Mouse (Mus musculus) forebrain, embryonic 14.5 days (tissue): ENCODE measurements around the gene Lamc3. TPM values are rescaled to one million over a fixed set of nuclear protein-coding genes. Genes with fewer than 3 reads are reported as not detected.
A peak's percentile ranks its signal among the peaks of the same experiment; 100 is the strongest.

Experiments used
- ATAC-seq: fragments of 200-750 bp; cut with Nextera tagmentation; 2 replicates; pipeline ENCODE4 v1.8.0; 2017; ENCODE audit warnings: mild to moderate bottlenecking, moderate library complexity
- DNase-seq: peaks from one replicate; pipeline ENCODE4 v3.0.0-alpha.2; 2015; ENCODE audit warnings: low spot score
- H3K27ac ChIP-seq: fragments of 300-500 bp; sonication (generic); 2 replicates; pipeline ENCODE4 v1.5.1; 2014; ENCODE audit warnings: low read depth, mild to moderate bottlenecking, control low read depth, low read length, moderate library complexity
- H3K27me3 ChIP-seq: fragments of 300-500 bp; sonication (generic); replicated peaks from 2 replicates; pipeline ENCODE4 v1.6.1; 2014; ENCODE audit warnings: low read length, control low read depth, mixed read lengths; ENCODE audit not compliant: control insufficient read depth, insufficient read depth
- H3K36me3 ChIP-seq: fragments of 300-500 bp; sonication (generic); 2 replicates; pipeline ENCODE4 v1.6.1; 2014; ENCODE audit warnings: low read length, control low read depth; ENCODE audit not compliant: control insufficient read depth, insufficient read depth
- H3K4me1 ChIP-seq: fragments of 300-500 bp; sonication (generic); 2 replicates; pipeline ENCODE4 v1.6.1; 2014; ENCODE audit warnings: antibody characterized with exemption, low read length, control low read depth; ENCODE audit not compliant: control insufficient read depth, insufficient read depth
- H3K4me2 ChIP-seq: fragments of 300-500 bp; sonication (generic); 2 replicates; pipeline ENCODE4 v1.6.1; 2014; ENCODE audit warnings: mild to moderate bottlenecking, control low read depth, low read length
- H3K4me3 ChIP-seq: fragments of 300-500 bp; sonication (generic); 2 replicates; pipeline ENCODE4 v1.5.1; 2014; ENCODE audit warnings: low read depth, low read length, control low read depth
- H3K9ac ChIP-seq: fragments of 300-500 bp; sonication (generic); 2 replicates; pipeline ENCODE4 v1.6.1; 2014; ENCODE audit warnings: mild to moderate bottlenecking, low read length, control low read depth, moderate library complexity
- H3K9me3 ChIP-seq: fragments of 300-500 bp; sonication (generic); replicated peaks from 2 replicates; pipeline ENCODE4 v1.6.1; 2016; ENCODE audit warnings: low read length, control low read depth, mixed read lengths; ENCODE audit not compliant: control insufficient read depth
- WGBS: fragments of 180-500 bp; shearing (Covaris S2); extraction: QIAGEN DNeasy Blood & Tissue Kit; methylation state at CpG from one replicate; pipeline ENCODE4 v1.1.7; 2014; 5-methylcytosine and 5-hydroxymethylcytosine counted together
- polyA plus RNA-seq: library from polyadenylated mRNA; unstranded; fragments of >200 nt; fragmentation: Nextera tagmentation; extraction: Ambion mirVana; gene quantifications from 2 replicates; pipeline ENCODE4 v1.2.1, GENCODE M21; 2014

Gene Lamc3
- polyA plus RNA-seq, 1 experiment from 2014 or later: 2.9 TPM

- Histone ChIP-seq H3K27ac (no peak overlapping the region), H3K4me1 (no peaks in the 10 kb centered on the region), H3K9me3 (no peaks in the 10 kb centered on the region), H3K4me3 (no peak overlapping the region), H3K36me3 (no peaks in the 10 kb centered on the region), H3K27me3 (no peaks in the 10 kb centered on the region), H3K4me2 (no peak overlapping the region), H3K9ac (no peak overlapping the region)
- ATAC-seq: no peak
- no peak for DNase-seq
- 80% methylated on average over 10 of the region's 10 CpGs for WGBS
Measured at GRCm38 (mm10) chr2:31868538-31869164, 18.4 kb upstream of the Lamc3 start.

GRCm38 (mm10) chr2:31869692-31870091, 17.4 kb upstream of the Lamc3 start:
- no peaks in the 10 kb centered on the region for H3K9me3 ChIP-seq
- H3K4me2 ChIP-seq: no peak overlapping the region
- H3K4me3 ChIP-seq: no peak overlapping the region
- no peaks in the 10 kb centered on the region for H3K27me3 ChIP-seq
- no peaks in the 10 kb centered on the region for H3K36me3 ChIP-seq
- H3K4me1 ChIP-seq: no peaks in the 10 kb centered on the region
- no peak overlapping the region for H3K9ac ChIP-seq
- ATAC-seq (no peak), DNase-seq (no peak)
- no peak overlapping the region for H3K27ac ChIP-seq
- WGBS: 92% methylated on average over 5 of the region's 5 CpGs

GRCm38 (mm10) chr2:31870683-31871082, 16.4 kb upstream of the Lamc3 start:
- WGBS: 77% methylated on average over 3 of the region's 3 CpGs
- H3K4me2 ChIP-seq: no peak overlapping the region

GRCm38 (mm10) chr2:31874290-31874855, 12.7 kb upstream of the Lamc3 start:
- H3K27ac ChIP-seq: no peak overlapping the region
- no peak overlapping the region for H3K4me3 ChIP-seq
- H3K9me3 ChIP-seq: no peaks in the 10 kb centered on the region
- no peaks in the 10 kb centered on the region for H3K4me1 ChIP-seq
- no peaks in the 10 kb centered on the region for H3K36me3 ChIP-seq
- H3K27me3 ChIP-seq: 0 out of 2 replicates have a peak, but pooled peaks cover 5% of the 10 kb centered on the region
- no peak for ATAC-seq
- no peak overlapping the region for H3K4me2 ChIP-seq
- no peak overlapping the region for H3K9ac ChIP-seq
- DNase-seq: no peak
- 72% methylated on average over 26 of the region's 26 CpGs for whole genome bisulfite sequencing

More at GRCm38 (mm10) chr2:31870683-31871082, 16.4 kb upstream of the Lamc3 start:
- no peak overlapping the region for H3K9ac ChIP-seq
- no peaks in the 10 kb centered on the region for H3K9me3 ChIP-seq
- H3K27ac ChIP-seq: no peak overlapping the region
- no peaks in the 10 kb centered on the region for H3K36me3 ChIP-seq
- DNase-seq (no peak), ATAC-seq (no peak)
- no peaks in the 10 kb centered on the region for H3K27me3 ChIP-seq
- no peak overlapping the region for H3K4me3 ChIP-seq
- H3K4me1 ChIP-seq: no peaks in the 10 kb centered on the region

GRCm38 (mm10) chr2:31876446-31876845, 10.6 kb upstream of the Lamc3 start:
- Histone ChIP-seq H3K36me3 (no peaks in the 10 kb centered on the region), H3K4me3 (no peak overlapping the region), H3K9me3 (no peaks in the 10 kb centered on the region), H3K27me3 (peaks cover 8% of the 10 kb centered on the region), H3K4me2 (no peak overlapping the region), H3K9ac (no peak overlapping the region), H3K27ac (no peak overlapping the region), H3K4me1 (no peaks in the 10 kb centered on the region)
- peak; percentile 32 for DNase-seq
- WGBS: 7% methylated on average over 12 of the region's 12 CpGs
- no peak for ATAC-seq

GRCm38 (mm10) chr2:31878610-31879009, 8.5 kb upstream of the Lamc3 start:
- H3K9me3 ChIP-seq: no peaks in the 10 kb centered on the region
- H3K36me3 ChIP-seq: no peaks in the 10 kb centered on the region
- DNase-seq: no peak
- no peaks in the 10 kb centered on the region for H3K4me1 ChIP-seq
- peaks cover 18% of the 10 kb centered on the region for H3K27me3 ChIP-seq
- no peak overlapping the region for H3K4me3 ChIP-seq
- 83% methylated on average over 17 of the region's 17 CpGs for WGBS
- H3K27ac ChIP-seq: no peak overlapping the region
- no peak for ATAC-seq
- H3K9ac ChIP-seq: no peak overlapping the region
- H3K4me2 ChIP-seq: no peak overlapping the region

- WGBS: 4% methylated on average over 14 of the region's 14 CpGs
- DNase-seq (no peak), ATAC-seq (no peak)
- Histone ChIP-seq H3K4me2 (no peak overlapping the region), H3K9ac (no peak overlapping the region), H3K36me3 (no peaks in the 10 kb centered on the region), H3K9me3 (no peaks in the 10 kb centered on the region), H3K4me1 (no peaks in the 10 kb centered on the region), H3K27me3 (peaks cover 18% of the 10 kb centered on the region), H3K4me3 (no peak overlapping the region), H3K27ac (no peak overlapping the region)
Measured at GRCm38 (mm10) chr2:31880868-31881267, 6.2 kb upstream of the Lamc3 start.

- Histone ChIP-seq H3K9me3 (no peaks in the 10 kb centered on the region), H3K4me3 (no peak overlapping the region), H3K27ac (no peak overlapping the region), H3K36me3 (no peaks in the 10 kb centered on the region), H3K27me3 (peaks cover 31% of the 10 kb centered on the region), H3K4me2 (no peak overlapping the region), H3K4me1 (no peaks in the 10 kb centered on the region), H3K9ac (no peak overlapping the region)
- no peak for DNase-seq
- no peak for ATAC-seq
- 1% methylated on average over 4 of the region's 4 CpGs for WGBS
Measured at GRCm38 (mm10) chr2:31883061-31883460, 4.0 kb upstream of the Lamc3 start.

- H3K9me3 ChIP-seq: no peaks in the 10 kb centered on the region
- ATAC-seq: no peak
- H3K27me3 ChIP-seq: peaks cover 42% of the 10 kb centered on the region
- H3K4me3 ChIP-seq: no peak overlapping the region
- H3K36me3 ChIP-seq: no peaks in the 10 kb centered on the region
- 34% methylated on average over 6 of the region's 6 CpGs for WGBS
- no peak overlapping the region for H3K4me2 ChIP-seq
- H3K4me1 ChIP-seq: no peaks in the 10 kb centered on the region
- no peak overlapping the region for H3K27ac ChIP-seq
- DNase-seq: peak; percentile 66
- no peak overlapping the region for H3K9ac ChIP-seq
Measured at GRCm38 (mm10) chr2:31884806-31885205, 2.3 kb upstream of the Lamc3 start.
